Mouse (Mus musculus): ENCODE measurements around the gene Tspan17. TPM values are rescaled to one million over a fixed set of nuclear protein-coding genes. Genes with fewer than 3 reads are reported as not detected.

Gene Tspan17
- total RNA-seq (2023): 3.1 to 12.3 TPM (median 7.9 TPM) in 4 replicates

GRCm38 (mm10) chr13:54788740-54789560, at the start of gene Tspan17:
Gene Tspan17, plus strand, starts transcription at chr13:54789377.

GRCm38 (mm10) chr13:54749864-54750411, 39.2 kb upstream of the Tspan17 start, which contains the start of gene Gprin1:
Gene Gprin1, minus strand, starts transcription at chr13:54749874.

GRCm38 (mm10) chr13:54766192-54766768, 22.9 kb upstream of the Tspan17 start, which contains the start of gene Sncb:
Gene Sncb, minus strand, starts transcription at chr13:54766595.

GRCm38 (mm10) chr13:54783698-54784097, 5.5 kb upstream of the Tspan17 start, which contains the start of gene Eif4e1b:
Gene Eif4e1b, plus strand, starts transcription at chr13:54783998.

Other genes starting within 250 kb of the Tspan17 start
- 31.9 to 42.3 TPM (median 38.0 TPM) in 4 replicates for gene 4833439L19Rik, start 223.9 kb upstream of the Tspan17 start, total RNA-seq (2023)
- gene Arl10, start 214.4 kb upstream of the Tspan17 start, total RNA-seq (2023): 4.6 to 10.3 TPM (median 9.0 TPM) in 4 replicates
- 15.0 to 25.6 TPM (median 18.9 TPM) in 4 replicates for gene Nop16, start 199.3 kb upstream of the Tspan17 start, total RNA-seq (2023)
- 53.9 to 59.8 TPM (median 56.6 TPM) in 4 replicates for gene Higd2a, start 199.2 kb upstream of the Tspan17 start, total RNA-seq (2023)
- 20.9 to 25.5 TPM (median 21.3 TPM) in 4 replicates for gene Cltb, start 178.0 kb upstream of the Tspan17 start, total RNA-seq (2023)
- gene Faf2, start 167.6 kb upstream of the Tspan17 start, total RNA-seq (2023): 55.6 to 66.1 TPM (median 59.9 TPM) in 4 replicates
- gene Rnf44, start 95.5 kb upstream of the Tspan17 start, total RNA-seq (2023): 256 to 280 TPM (median 267 TPM) in 4 replicates
- gene Cdhr2, start 87.9 kb upstream of the Tspan17 start, total RNA-seq (2023): not detected in 4 replicates
- gene Gprin1, start 39.5 kb upstream of the Tspan17 start, total RNA-seq (2023): not detected in 4 replicates
- not detected in 4 replicates for gene Sncb, start 22.8 kb upstream of the Tspan17 start, total RNA-seq (2023)
- gene Eif4e1b, start 5.4 kb upstream of the Tspan17 start, total RNA-seq (2023): not detected in 4 replicates
- gene Unc5a, start 160.0 kb downstream of the Tspan17 start, total RNA-seq (2023): 0.30 TPM in 1 of 4 replicates, not detected in the others
- 0.98 to 3.3 TPM (median 1.9 TPM) in 4 replicates for gene Hk3, start 232.0 kb downstream of the Tspan17 start, total RNA-seq (2023)

Data from B cell, adult 62 days (primary cell).